Mouse (Mus musculus) skeletal muscle tissue, postnatal 0 days (tissue): ENCODE data around the gene Gjc2. TPM values are rescaled to one million over a fixed set of nuclear protein-coding genes. Genes with fewer than 3 reads are reported as not detected.

Source experiments
- polyA plus RNA-seq: library from polyadenylated mRNA; unstranded; fragments of >200 nt; fragmentation: Nextera tagmentation; extraction: Ambion mirVana; gene quantifications from 2 replicates; pipeline ENCODE4 v1.2.1, GENCODE M21; 2015

The Gjc2 gene
- polyA plus RNA-seq, result 0.85 and 1.6 TPM in 2 replicates

DNA sequence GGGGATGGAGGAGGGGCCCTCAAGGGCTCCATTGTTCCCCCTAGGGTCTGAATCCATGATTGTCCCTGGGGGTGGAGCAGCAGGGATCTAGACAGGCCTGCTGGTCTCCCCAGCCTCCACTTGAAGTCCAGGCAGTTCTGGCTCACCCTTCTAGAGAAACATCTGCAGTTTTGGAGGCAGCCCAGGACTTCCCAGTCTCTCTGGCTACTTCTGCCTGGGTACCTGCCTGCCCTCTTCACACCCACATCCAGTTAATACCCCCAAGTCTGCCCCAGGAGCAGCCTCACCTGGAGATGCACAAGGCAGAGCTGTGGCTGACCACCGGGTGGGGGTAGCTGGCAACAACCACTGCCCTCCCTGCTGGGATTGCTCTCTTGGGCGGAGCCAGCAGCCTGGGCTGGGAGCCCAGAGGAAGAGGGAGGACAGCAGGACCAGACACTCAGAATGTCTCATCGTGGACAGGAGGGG lies at the start of gene Gjc2:
Gene Gjc2 (minus strand): TSS at position 350 of the 468 bp plus-strand sequence.

DNA sequence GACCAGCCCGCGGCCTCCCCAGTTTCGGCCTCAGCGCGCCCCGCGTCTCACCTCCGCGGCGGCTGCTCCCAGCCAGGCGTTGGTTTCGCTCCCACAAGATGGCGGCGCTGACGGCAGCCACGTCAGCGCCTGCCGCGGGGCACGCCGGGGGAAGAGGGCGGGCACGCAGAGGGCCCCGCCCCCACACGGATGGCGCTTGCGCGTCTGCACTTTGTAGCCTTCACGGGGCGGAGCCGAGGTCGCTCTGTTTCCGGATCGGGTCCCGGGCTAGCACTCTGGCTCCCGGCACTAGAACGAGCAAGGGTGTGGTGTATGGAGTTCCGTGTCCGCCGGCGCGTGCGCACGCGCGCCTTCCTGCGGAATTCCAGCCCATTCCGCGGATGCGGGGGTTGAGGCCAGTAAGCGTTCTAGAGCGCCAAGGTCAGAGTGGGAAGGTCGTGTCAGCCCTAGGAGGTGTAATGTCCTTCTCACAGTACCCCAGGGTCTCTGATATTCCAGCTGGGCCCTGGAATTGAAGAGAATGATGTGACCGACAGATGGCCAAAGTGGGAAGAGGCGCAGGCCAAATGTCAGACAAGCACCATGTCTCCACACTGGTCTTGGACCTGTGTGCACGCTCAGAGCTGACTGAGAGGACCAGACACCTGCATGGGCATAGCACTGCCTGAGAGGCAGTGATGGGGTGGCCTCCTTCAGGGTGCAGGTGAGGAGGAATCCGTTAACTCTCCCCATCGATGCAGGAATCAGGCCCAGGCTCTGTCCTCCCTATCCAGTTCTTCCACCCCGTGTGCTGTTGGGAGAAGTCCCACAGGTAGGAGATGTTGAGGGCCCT lies 45.3 kb upstream of the Gjc2 start, which contains the start of gene Arf1:
Gene Arf1 (minus strand): TSS at position 149 of the 832 bp plus-strand sequence.

DNA sequence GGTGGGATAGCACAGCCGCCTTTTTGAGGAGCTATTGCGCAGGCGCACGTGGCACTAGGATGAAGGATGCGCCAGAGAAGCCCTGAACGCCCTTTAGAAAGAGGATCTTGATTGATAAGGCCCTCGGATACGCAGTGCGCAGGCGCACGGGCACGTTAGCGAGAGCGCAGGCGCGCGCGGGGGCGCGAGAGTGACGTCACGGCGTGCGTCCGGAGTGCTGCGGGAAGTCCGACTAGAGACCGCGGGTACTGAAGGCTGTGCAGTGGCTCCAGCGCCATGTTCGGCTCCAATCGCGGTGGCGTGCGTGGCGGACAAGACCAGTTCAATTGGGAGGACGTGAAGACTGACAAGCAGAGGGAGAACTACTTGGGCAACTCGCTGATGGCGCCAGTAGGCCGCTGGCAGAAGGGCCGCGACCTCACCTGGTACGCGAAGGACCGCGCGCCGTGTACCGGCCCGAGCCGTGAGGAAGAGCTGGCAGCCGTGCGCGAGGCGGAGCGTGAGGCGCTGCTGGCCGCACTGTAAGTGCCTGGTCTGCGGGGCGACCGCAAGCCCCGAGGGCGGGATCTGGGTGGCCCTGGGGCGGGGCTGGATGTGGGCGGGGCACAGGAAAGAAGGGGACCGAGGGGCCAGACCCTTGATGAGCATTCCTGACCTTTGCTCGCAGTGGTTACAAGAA lies 25.3 kb upstream of the Gjc2 start, which contains the start of gene 2310033P09Rik:
Gene 2310033P09Rik (plus strand): TSS at position 169 of the 679 bp plus-strand sequence.

DNA sequence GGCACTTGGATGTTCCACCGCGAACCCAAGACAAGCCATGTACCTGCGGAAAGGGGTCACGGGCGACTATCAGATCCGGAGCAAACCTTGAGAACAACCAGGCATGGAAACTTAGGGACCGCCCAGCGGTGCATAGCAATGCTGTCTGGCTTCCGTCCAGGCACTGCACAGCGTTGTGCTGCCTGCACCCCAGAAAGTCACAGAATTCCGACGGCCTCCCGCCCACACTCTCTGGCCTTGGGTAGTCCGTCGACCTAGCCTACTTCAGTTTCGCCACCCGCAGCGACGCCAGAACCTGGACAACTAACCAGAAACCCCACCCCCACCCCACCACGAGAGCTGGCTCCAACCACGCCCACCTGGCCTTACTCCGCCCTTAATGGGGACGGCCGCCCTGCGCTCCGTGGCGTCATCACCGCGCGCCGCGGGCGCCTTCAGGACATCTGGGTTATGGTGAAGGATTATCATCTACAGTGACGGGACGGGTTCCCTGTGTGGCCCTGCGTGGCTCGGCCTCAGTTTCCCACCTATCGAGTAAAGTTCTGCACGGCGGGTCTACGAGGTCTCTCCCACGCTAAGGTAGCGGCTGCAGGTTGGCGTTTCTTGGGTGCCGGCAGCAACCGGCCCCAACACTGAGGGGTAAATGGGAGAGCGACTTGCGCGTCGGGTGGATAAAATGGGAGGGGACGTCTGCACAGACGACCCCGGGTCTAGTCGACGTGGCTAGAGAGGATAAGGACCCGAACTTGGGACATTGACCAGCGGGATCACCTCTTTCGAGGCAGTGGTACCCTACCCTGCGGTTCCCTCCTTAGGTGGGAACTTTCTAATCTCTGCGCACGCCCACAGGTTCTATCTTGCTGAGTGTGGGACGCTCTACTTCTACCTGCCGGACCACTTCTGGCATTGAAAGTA lies 19.3 kb upstream of the Gjc2 start, which contains the start of gene Mrpl55:
Gene Mrpl55 (plus strand): TSS at position 406 of the 915 bp plus-strand sequence.

DNA sequence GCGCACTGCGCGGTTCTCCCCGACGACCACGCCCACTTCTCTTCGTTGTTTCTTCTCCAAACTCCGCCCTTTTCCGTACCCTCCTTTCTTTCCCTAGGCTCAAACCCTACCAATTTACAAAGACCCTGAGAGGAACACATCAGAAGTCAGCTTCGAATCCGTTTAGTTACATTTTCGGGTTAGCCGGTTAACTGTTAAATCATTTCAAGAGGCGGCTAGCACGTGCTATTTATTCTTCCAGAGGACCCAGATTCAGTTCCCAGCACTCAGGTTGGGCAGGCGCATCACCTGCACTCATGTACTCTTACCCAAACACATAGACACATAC lies 9.0 kb upstream of the Gjc2 start, which contains the start of gene Guk1:
Gene Guk1 (minus strand): TSS at position 154 of the 328 bp plus-strand sequence.

DNA sequence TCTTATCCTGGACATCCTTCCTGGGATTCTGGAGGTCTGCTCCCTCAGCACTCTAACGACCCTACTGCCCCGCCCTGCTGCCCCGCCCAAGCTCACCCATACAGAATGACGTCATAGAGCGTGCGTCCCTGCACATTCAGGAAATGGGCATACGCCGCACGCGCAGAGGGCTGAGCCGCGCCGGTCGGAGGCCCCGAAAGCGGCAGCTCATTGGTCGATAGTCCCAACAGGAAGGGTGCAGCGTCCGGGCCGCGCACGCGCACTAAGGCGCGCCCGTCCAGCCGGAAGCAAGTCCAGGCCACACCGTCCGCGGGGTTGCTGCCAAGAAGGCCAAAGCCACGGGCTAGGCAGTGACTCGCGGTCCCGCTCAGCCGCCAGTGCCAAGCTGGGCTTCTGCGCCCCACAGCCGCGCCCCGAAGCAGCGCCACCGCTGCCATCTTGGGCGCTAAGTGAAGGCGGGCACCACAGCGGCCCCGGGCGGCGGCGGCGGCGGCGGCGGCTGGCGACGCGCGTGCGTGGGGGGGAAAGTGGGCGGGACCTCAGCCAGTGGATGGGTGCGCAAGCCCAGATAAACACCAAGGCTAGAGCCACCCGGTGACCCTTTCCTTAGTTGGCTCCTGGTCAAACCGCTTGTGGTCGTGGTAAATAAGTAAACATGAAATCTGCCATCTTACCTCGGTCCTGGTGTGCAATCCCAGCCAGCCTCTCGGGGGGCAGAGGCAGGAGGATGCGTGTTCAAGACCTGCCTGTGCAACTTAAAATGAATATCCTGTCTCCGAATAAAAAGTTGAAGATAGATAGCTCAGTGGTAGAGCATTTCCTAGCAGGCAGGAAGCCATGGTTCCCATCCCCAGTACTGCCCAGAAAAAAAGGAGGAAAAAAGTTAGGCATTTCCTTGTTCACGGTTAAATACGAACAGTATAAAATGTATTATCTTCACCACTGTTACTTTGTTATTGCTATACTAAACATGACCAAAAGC lies 19.5 kb downstream of the Gjc2 start, which contains the start of gene Iba57:
Gene Iba57 (minus strand): TSS at position 485 of the 982 bp plus-strand sequence.

DNA sequence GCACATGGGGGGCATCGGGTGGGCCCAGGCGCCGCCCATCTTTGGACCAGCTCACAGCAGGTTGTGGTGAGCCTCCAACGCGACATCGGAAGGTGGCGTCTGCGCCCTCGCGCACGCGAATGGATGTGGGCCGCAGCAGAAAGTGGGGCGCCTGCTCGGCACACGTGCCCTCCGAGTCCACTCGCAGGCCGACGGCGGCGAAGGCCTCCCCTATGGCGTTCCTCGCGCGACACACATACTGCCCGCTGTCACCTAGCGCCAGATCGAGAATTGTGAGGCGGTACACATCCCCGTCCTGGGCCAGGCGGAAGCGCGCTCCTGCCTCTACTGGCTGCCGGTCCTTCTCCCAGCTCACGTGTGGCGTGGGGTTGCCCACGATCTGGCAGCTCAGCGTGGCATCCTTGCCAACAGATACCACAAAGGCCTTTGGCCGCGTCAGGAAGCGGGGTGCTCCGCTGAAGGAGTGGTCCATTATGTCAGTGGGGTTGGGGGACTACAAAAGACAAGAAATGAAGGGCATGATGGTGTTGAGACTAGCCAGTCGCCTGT lies 47.0 kb downstream of the Gjc2 start, which contains the start of gene Obscn:
Gene Obscn (minus strand): TSS at position 499 of the 549 bp plus-strand sequence.

Other genes starting within 250 kb of the Gjc2 start
- gene Rnf187, start 244.3 kb downstream of the Gjc2 start, polyA plus RNA-seq, result 161 and 166 TPM in 2 replicates
- 2.4 and 2.5 TPM in 2 replicates for gene Hist3h2ba, start 234.3 kb downstream of the Gjc2 start, polyA plus RNA-seq
- gene Hist3h2a, start 228.5 kb downstream of the Gjc2 start, polyA plus RNA-seq, result 15.6 and 17.7 TPM in 2 replicates
- 0.08 and 0.10 TPM in 2 replicates for gene Trim17, start 228.5 kb downstream of the Gjc2 start, polyA plus RNA-seq
- 13.7 and 15.2 TPM in 2 replicates for gene Trim11, start 205.1 kb downstream of the Gjc2 start, polyA plus RNA-seq
- gene Obscn, start 46.8 kb downstream of the Gjc2 start, polyA plus RNA-seq, result 19.9 and 27.4 TPM in 2 replicates
- gene Iba57, start 19.5 kb downstream of the Gjc2 start, polyA plus RNA-seq, result 10.9 and 11.6 TPM in 2 replicates
- 54.6 and 62.7 TPM in 2 replicates for gene Guk1, start 9.0 kb upstream of the Gjc2 start, polyA plus RNA-seq
- gene Mrpl55, start 19.3 kb upstream of the Gjc2 start, polyA plus RNA-seq, result 95.2 and 96.2 TPM in 2 replicates
- gene 2310033P09Rik, start 25.1 kb upstream of the Gjc2 start, polyA plus RNA-seq, result 10.5 and 13.2 TPM in 2 replicates
- 305 and 358 TPM in 2 replicates for gene Arf1, start 45.1 kb upstream of the Gjc2 start, polyA plus RNA-seq
- gene Wnt3a, start 107.5 kb upstream of the Gjc2 start, polyA plus RNA-seq, result not detected in 2 replicates
- gene Wnt9a, start 123.7 kb upstream of the Gjc2 start, polyA plus RNA-seq, result 10.2 and 13.9 TPM in 2 replicates
- gene Prss38, start 192.4 kb upstream of the Gjc2 start, polyA plus RNA-seq, result not detected in 2 replicates